Mouse (Mus musculus) MEL (cell line): Measurements from ENCODE around the gene Helb. TPM values are rescaled to one million over a fixed set of nuclear protein-coding genes. Genes with fewer than 3 reads are reported as not detected.

Experiments
- DNase-seq: peaks from one replicate; pipeline ENCODE4 v3.0.0; 2011; ENCODE audit warnings: low read depth, low spot score
- H3K27ac ChIP-seq: 2 replicates; pipeline ENCODE4 v1.5.1; 2012; ENCODE audit warnings: low read depth, mild to moderate bottlenecking, control low read depth, low read length, moderate library complexity; ENCODE audit not compliant: control insufficient read depth
- H3K27me3 ChIP-seq, 2 experiments: fragments of 150-350 bp in 1 of 2; sonication (generic) in 1 of 2; 2 replicates each; pipeline ENCODE4 v1.6.1; 2012; ENCODE audit warnings: low read length in 2 of 2, mild to moderate bottlenecking in 2 of 2, improper control_type of control experiment in 1 of 2, moderate library complexity in 1 of 2; ENCODE audit not compliant: insufficient read depth in 2 of 2, control insufficient read depth in 1 of 2
- H3K36me3 ChIP-seq, 2 experiments: 2 replicates each; pipeline ENCODE4 v1.6.1; 2012 to 2014; ENCODE audit warnings: low read length in 2 of 2, improper control_type of control experiment in 1 of 2, inconsistent platforms in 1 of 2, mild to moderate bottlenecking in 1 of 2; ENCODE audit not compliant: insufficient read depth in 2 of 2, control insufficient read depth in 1 of 2
- H3K4me1 ChIP-seq, 2 experiments: fragments of 150-350 bp in 1 of 2; sonication (generic) in 1 of 2; 2 replicates each; pipeline ENCODE4 v1.6.1; 2012; ENCODE audit warnings: low read length in 2 of 2, improper control_type of control experiment in 1 of 2, mild to moderate bottlenecking in 1 of 2; ENCODE audit not compliant: insufficient read depth in 2 of 2, control insufficient read depth in 1 of 2
- H3K4me3 ChIP-seq, 2 experiments: fragments of 150-350 bp in 1 of 2; sonication (generic) in 1 of 2; 2 replicates each; pipeline ENCODE4 v1.5.1; 2012; ENCODE audit warnings: low read depth in 2 of 2, low read length in 2 of 2, mild to moderate bottlenecking in 2 of 2, moderate library complexity in 2 of 2, control low read depth in 1 of 2, improper control_type of control experiment in 1 of 2; ENCODE audit not compliant: control insufficient read depth in 1 of 2, insufficient read depth in 1 of 2
- H3K79me2 ChIP-seq: 2 replicates; pipeline ENCODE4 v1.6.1; 2012; ENCODE audit warnings: mild to moderate bottlenecking, low read length, moderate library complexity; ENCODE audit not compliant: control insufficient read depth, poor library complexity, insufficient read depth
- H3K9ac ChIP-seq: 2 replicates; pipeline ENCODE4 v1.6.1; 2012; ENCODE audit warnings: low read depth, mild to moderate bottlenecking, control low read depth, low read length, moderate library complexity; ENCODE audit not compliant: control insufficient read depth, poor library complexity, severe bottlenecking
- H3K9me3 ChIP-seq: fragments of 150-350 bp; sonication (generic); replicated peaks from 2 replicates; pipeline ENCODE4 v1.6.1; 2012; ENCODE audit warnings: mild to moderate bottlenecking, low read length, improper control_type of control experiment, moderate library complexity; ENCODE audit not compliant: insufficient read depth
- CTCF ChIP-seq, 3 experiments: IDR thresholded peaks in 2 of 3; conservative IDR thresholded peaks in 1 of 3; 2 replicates each; pipeline ENCODE4 v1.5.1; 2011 to 2012; ENCODE audit warnings: low read length in 3 of 3, low read depth in 2 of 3, mild to moderate bottlenecking in 2 of 3, improper control_type of control experiment in 1 of 3, inconsistent platforms in 1 of 3, mixed read lengths in 1 of 3, moderate library complexity in 1 of 3; ENCODE audit not compliant: control insufficient read depth in 1 of 3, insufficient read depth in 1 of 3, poor library complexity in 1 of 3, severe bottlenecking in 1 of 3
- MAFK ChIP-seq: IDR thresholded peaks from 2 replicates; pipeline ENCODE4 v1.6.1; 2011; ENCODE audit warnings: low read depth, mild to moderate bottlenecking, low read length, improper control_type of control experiment, borderline replicate concordance
- MAX ChIP-seq: IDR thresholded peaks from 2 replicates; pipeline ENCODE4 v1.6.1; 2011; ENCODE audit warnings: low read length, improper control_type of control experiment
- MEF2A ChIP-seq: IDR thresholded peaks from 2 replicates; pipeline ENCODE4 v1.6.1; 2014; ENCODE audit warnings: low read depth, mild to moderate bottlenecking, inconsistent platforms, low read length, improper control_type of control experiment; ENCODE audit not compliant: poor library complexity, insufficient replicate concordance, severe bottlenecking; ENCODE audit errors: extremely low read depth
- MYB ChIP-seq: IDR thresholded peaks from 2 replicates; pipeline ENCODE4 v1.6.1; 2011; ENCODE audit warnings: mild to moderate bottlenecking, low read depth, low read length, improper control_type of control experiment
- NELFE ChIP-seq: IDR thresholded peaks from 2 replicates; pipeline ENCODE4 v1.6.1; 2011; ENCODE audit warnings: low read depth, low read length, improper control_type of control experiment
- NRF1 ChIP-seq: IDR thresholded peaks from 2 replicates; pipeline ENCODE4 v1.6.1; 2014; ENCODE audit warnings: low read depth, mild to moderate bottlenecking, inconsistent platforms, low read length, improper control_type of control experiment, moderate library complexity; ENCODE audit not compliant: poor library complexity, insufficient read depth, severe bottlenecking
- POLR2A ChIP-seq, 2 experiments: IDR thresholded peaks; 2 replicates each; pipeline ENCODE4 v1.6.1; 2011 to 2012; ENCODE audit warnings: low read length in 2 of 2, mild to moderate bottlenecking in 2 of 2, control low read depth in 1 of 2, improper control_type of control experiment in 1 of 2, low read depth in 1 of 2, moderate library complexity in 1 of 2; ENCODE audit not compliant: control insufficient read depth in 1 of 2, insufficient read depth in 1 of 2, poor library complexity in 1 of 2
- POLR2AphosphoS5 ChIP-seq: IDR thresholded peaks from 2 replicates; pipeline ENCODE4 v1.6.1; 2012; ENCODE audit warnings: low read depth, borderline replicate concordance, mild to moderate bottlenecking, inconsistent platforms, low read length, moderate library complexity, mixed read lengths
- RCOR1 ChIP-seq: IDR thresholded peaks from 2 replicates; pipeline ENCODE4 v1.6.1; 2012; ENCODE audit warnings: low read depth, mild to moderate bottlenecking, inconsistent platforms, low read length, improper control_type of control experiment
- SIN3A ChIP-seq: IDR thresholded peaks from 2 replicates; pipeline ENCODE4 v1.6.1; 2012; ENCODE audit warnings: low read length, improper control_type of control experiment, inconsistent platforms
- TBP ChIP-seq: IDR thresholded peaks from 2 replicates; pipeline ENCODE4 v1.8.0; 2011; ENCODE audit warnings: low read depth, low read length, improper control_type of control experiment
- TCF12 ChIP-seq: IDR thresholded peaks from 2 replicates; pipeline ENCODE4 v1.6.1; 2014; ENCODE audit warnings: low read depth, mild to moderate bottlenecking, inconsistent platforms, low read length, improper control_type of control experiment, moderate library complexity
- UBTF ChIP-seq: IDR thresholded peaks from 2 replicates; pipeline ENCODE4 v1.6.1; 2012; ENCODE audit warnings: low read depth, mild to moderate bottlenecking, inconsistent platforms, low read length, improper control_type of control experiment, moderate library complexity, borderline replicate concordance; ENCODE audit not compliant: insufficient read depth
- ZC3H11A ChIP-seq: IDR thresholded peaks from 2 replicates; pipeline ENCODE4 v1.6.1; 2012; ENCODE audit warnings: low read depth, mild to moderate bottlenecking, inconsistent platforms, low read length, improper control_type of control experiment
- ZKSCAN1 ChIP-seq: IDR thresholded peaks from 2 replicates; pipeline ENCODE4 v1.6.1; 2012; ENCODE audit warnings: low read depth, mild to moderate bottlenecking, inconsistent platforms, low read length, improper control_type of control experiment, moderate library complexity
- ZMIZ1 ChIP-seq: IDR thresholded peaks from 2 replicates; pipeline ENCODE4 v1.6.1; 2012; ENCODE audit warnings: low read depth, mild to moderate bottlenecking, inconsistent platforms, low read length, improper control_type of control experiment, moderate library complexity
- ZNF384 ChIP-seq: IDR thresholded peaks from 2 replicates; pipeline ENCODE4 v1.6.1; 2012; ENCODE audit warnings: low read depth, mild to moderate bottlenecking, inconsistent platforms, low read length, improper control_type of control experiment
- polyA plus RNA-seq, 2 experiments: library from polyadenylated mRNA; stranded (reverse) in 1 of 2; unstranded in 1 of 2; fragments of >175 nt in 1 of 2; fragments of >200 nt in 1 of 2; gene quantifications; 2 replicates each; pipeline versions ENCODE4 v1.2.1 to v1.2.4; 2012; ENCODE audit warnings: low replicate concordance in 2 of 2, low read depth in 1 of 2; ENCODE audit not compliant: insufficient read length in 2 of 2, insufficient read depth in 1 of 2, missing spikeins in 1 of 2
- total RNA-seq: library from RNA; depleted of rRNA; stranded (reverse); fragments of 300-350 nt; gene quantifications from 2 replicates; pipeline ENCODE4 v1.2.3, GENCODE M21; 2012

Helb gene
- total and polyA plus RNA-seq, 3 experiments = 10.2 to 78.3 (median 18.5) TPM

DNA sequence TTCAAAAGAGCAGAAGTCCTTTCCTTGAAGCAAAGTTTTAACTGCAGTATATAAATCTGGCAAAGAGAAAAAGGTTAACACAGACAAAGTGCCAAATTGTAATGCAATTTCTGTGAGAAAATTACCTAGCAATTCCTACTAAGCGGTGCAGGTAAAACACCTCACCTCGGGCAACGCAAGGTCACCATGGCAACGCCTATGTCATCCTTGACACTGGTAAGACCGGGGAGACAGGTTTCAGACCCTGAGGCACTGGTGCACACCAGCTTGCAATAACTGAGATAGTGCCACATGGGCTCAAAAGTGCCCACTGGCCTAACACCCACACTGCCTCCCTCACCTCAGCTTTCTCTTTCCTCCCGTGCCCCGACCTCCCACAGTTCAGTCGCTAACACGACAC is 17.7 kb downstream of the Helb start:
- Histone ChIP-seq H3K79me2 (no peaks in the 10 kb centered on the region), H3K9me3 (no peaks in the 10 kb centered on the region), H3K4me1 (no peaks in the 10 kb centered on the region), H3K36me3 (peaks cover 0 to 2% of the 10 kb centered on the region in 2 experiments; a peak in 2 of 4 replicates), H3K27ac (no peak overlapping the region), H3K4me3 (no peak overlapping the region), H3K27me3 (no peaks in the 10 kb centered on the region), H3K9ac (no peak overlapping the region)
- TF ChIP-seq ZMIZ1 (no peak), UBTF (no peak), RCOR1 (no peak), MYB (no peak), NRF1 (no peak), ZKSCAN1 (no peak), MAX (no peak), ZC3H11A (no peak), POLR2A (IDR thresholded peaks at IDR 0.05; ENCODE audit: control insufficient read depth in 1 of 2, insufficient read depth in 1 of 2, low read depth in 1 of 2, low read length in 2 of 2, poor library complexity in 1 of 2) (no peak), ZNF384 (no peak), TCF12 (no peak), MAFK (no peak), POLR2AphosphoS5 (no peak), SIN3A (no peak), TBP (no peak), NELFE (no peak)
- DNase-seq = no peak

GRCm38 (mm10) chr10:120092548-120092947 is 20.2 kb downstream of the Helb start:
- Histone ChIP-seq H3K4me3 (no peak overlapping the region), H3K9me3 (no peaks in the 10 kb centered on the region), H3K9ac (no peak overlapping the region), H3K27me3 (no peaks in the 10 kb centered on the region), H3K36me3 (no peaks in the 10 kb centered on the region; a peak in 1 of 4 replicates), H3K4me1 (no peaks in the 10 kb centered on the region), H3K27ac (no peak overlapping the region), H3K79me2 (no peaks in the 10 kb centered on the region)
- peak; percentile 16 to 43 (median 34); a peak in 4 of 6 replicates for TF ChIP-seq CTCF (IDR thresholded peaks at IDR 0.05 in 2 of 3, conservative IDR thresholded peaks at IDR 0.05 in 1 of 3; ENCODE audit: control insufficient read depth in 1 of 3, insufficient read depth in 1 of 3, low read depth in 2 of 3, low read length in 3 of 3, poor library complexity in 1 of 3, severe bottlenecking in 1 of 3)
- TF ChIP-seq MEF2A = no peak
- peak; percentile 21 for DNase-seq
